Mouse (Mus musculus) cortical plate, adult 2 months (tissue): ENCODE data around the gene Gtf2a1.

ENCODE experiments used
- CTCF ChIP-seq: fragments of 200-500 bp; IDR thresholded peaks from 2 replicates; pipeline ENCODE4 v1.5.1; 2011; ENCODE audit warnings: mild to moderate bottlenecking, control low read depth, low read length; ENCODE audit not compliant: insufficient read depth; ENCODE audit errors: extremely low read depth
- POLR2A ChIP-seq: fragments of 200-500 bp; IDR thresholded peaks from 2 replicates; pipeline ENCODE4 v1.6.1; 2011; ENCODE audit warnings: mild to moderate bottlenecking, low read length, control low read depth; ENCODE audit not compliant: insufficient read depth; ENCODE audit errors: extremely low read depth

DNA sequence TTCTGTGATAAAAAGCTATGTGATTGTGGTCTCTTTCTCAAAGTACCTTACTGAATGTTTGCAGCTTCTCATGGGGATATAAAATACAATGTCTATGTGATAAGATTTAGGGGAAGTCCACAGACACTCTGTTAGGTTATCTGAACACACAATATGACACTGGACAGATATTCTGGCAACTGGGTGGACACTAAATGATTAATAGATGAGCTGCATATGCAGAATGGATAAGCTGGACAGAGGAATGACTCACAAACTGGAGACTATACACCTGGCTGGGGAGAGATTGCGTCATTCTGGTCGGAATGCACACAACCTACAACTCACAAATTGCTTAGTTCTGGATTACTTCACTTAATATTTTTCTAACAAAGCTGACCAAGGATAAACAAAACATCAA is 10.6 kb downstream of the Gtf2a1 start:
- TF ChIP-seq POLR2A, result no peak
- no peak for TF ChIP-seq CTCF
